Mouse (Mus musculus) MEL (cell line): ENCODE data around the gene Agbl3. TPM values are rescaled to one million over a fixed set of nuclear protein-coding genes. Genes with fewer than 3 reads are reported as not detected.

Experiments
- DNase-seq: peaks from one replicate; pipeline ENCODE4 v3.0.0; 2011; ENCODE audit warnings: low read depth, low spot score
- H3K27ac ChIP-seq: 2 replicates; pipeline ENCODE4 v1.5.1; 2012; ENCODE audit warnings: low read depth, mild to moderate bottlenecking, control low read depth, low read length, moderate library complexity; ENCODE audit not compliant: control insufficient read depth
- H3K27me3 ChIP-seq, 2 experiments: fragments of 150-350 bp in 1 of 2; sonication (generic) in 1 of 2; 2 replicates each; pipeline ENCODE4 v1.6.1; 2012; ENCODE audit warnings: low read length in 2 of 2, mild to moderate bottlenecking in 2 of 2, improper control_type of control experiment in 1 of 2, moderate library complexity in 1 of 2; ENCODE audit not compliant: insufficient read depth in 2 of 2, control insufficient read depth in 1 of 2
- H3K36me3 ChIP-seq, 2 experiments: 2 replicates each; pipeline ENCODE4 v1.6.1; 2012 to 2014; ENCODE audit warnings: low read length in 2 of 2, improper control_type of control experiment in 1 of 2, inconsistent platforms in 1 of 2, mild to moderate bottlenecking in 1 of 2; ENCODE audit not compliant: insufficient read depth in 2 of 2, control insufficient read depth in 1 of 2
- H3K4me1 ChIP-seq, 2 experiments: fragments of 150-350 bp in 1 of 2; sonication (generic) in 1 of 2; 2 replicates each; pipeline ENCODE4 v1.6.1; 2012; ENCODE audit warnings: low read length in 2 of 2, improper control_type of control experiment in 1 of 2, mild to moderate bottlenecking in 1 of 2; ENCODE audit not compliant: insufficient read depth in 2 of 2, control insufficient read depth in 1 of 2
- H3K4me3 ChIP-seq, 2 experiments: fragments of 150-350 bp in 1 of 2; sonication (generic) in 1 of 2; 2 replicates each; pipeline ENCODE4 v1.5.1; 2012; ENCODE audit warnings: low read depth in 2 of 2, low read length in 2 of 2, mild to moderate bottlenecking in 2 of 2, moderate library complexity in 2 of 2, control low read depth in 1 of 2, improper control_type of control experiment in 1 of 2; ENCODE audit not compliant: control insufficient read depth in 1 of 2, insufficient read depth in 1 of 2
- H3K79me2 ChIP-seq: 2 replicates; pipeline ENCODE4 v1.6.1; 2012; ENCODE audit warnings: mild to moderate bottlenecking, low read length, moderate library complexity; ENCODE audit not compliant: control insufficient read depth, poor library complexity, insufficient read depth
- H3K9ac ChIP-seq: 2 replicates; pipeline ENCODE4 v1.6.1; 2012; ENCODE audit warnings: low read depth, mild to moderate bottlenecking, control low read depth, low read length, moderate library complexity; ENCODE audit not compliant: control insufficient read depth, poor library complexity, severe bottlenecking
- H3K9me3 ChIP-seq: fragments of 150-350 bp; sonication (generic); replicated peaks from 2 replicates; pipeline ENCODE4 v1.6.1; 2012; ENCODE audit warnings: mild to moderate bottlenecking, low read length, improper control_type of control experiment, moderate library complexity; ENCODE audit not compliant: insufficient read depth
- CHD1 ChIP-seq: IDR thresholded peaks from 2 replicates; pipeline ENCODE4 v1.6.1; 2012; ENCODE audit warnings: low read depth, mild to moderate bottlenecking, inconsistent platforms, low read length, improper control_type of control experiment
- CHD2 ChIP-seq: IDR thresholded peaks from 2 replicates; pipeline ENCODE4 v1.6.1; 2011; ENCODE audit warnings: low read length, improper control_type of control experiment
- CTCF ChIP-seq, 3 experiments: IDR thresholded peaks in 2 of 3; conservative IDR thresholded peaks in 1 of 3; 2 replicates each; pipeline ENCODE4 v1.5.1; 2011 to 2012; ENCODE audit warnings: low read length in 3 of 3, low read depth in 2 of 3, mild to moderate bottlenecking in 2 of 3, improper control_type of control experiment in 1 of 3, inconsistent platforms in 1 of 3, mixed read lengths in 1 of 3, moderate library complexity in 1 of 3; ENCODE audit not compliant: control insufficient read depth in 1 of 3, insufficient read depth in 1 of 3, poor library complexity in 1 of 3, severe bottlenecking in 1 of 3
- ELF1 ChIP-seq: IDR thresholded peaks from 2 replicates; pipeline ENCODE4 v1.6.1; 2014; ENCODE audit warnings: low read depth, mild to moderate bottlenecking, inconsistent platforms, low read length, improper control_type of control experiment, moderate library complexity
- EP300 ChIP-seq, 2 experiments: IDR thresholded peaks; 2 replicates each; pipeline ENCODE4 v1.6.1; 2011; ENCODE audit warnings: improper control_type of control experiment in 2 of 2, low read length in 2 of 2, low read depth in 1 of 2, mild to moderate bottlenecking in 1 of 2
- GABPA ChIP-seq: IDR thresholded peaks from 2 replicates; pipeline ENCODE4 v1.6.1; 2012; ENCODE audit warnings: low read depth, mild to moderate bottlenecking, inconsistent platforms, low read length, improper control_type of control experiment, moderate library complexity
- GATA1 ChIP-seq: IDR thresholded peaks from 2 replicates; pipeline ENCODE4 v1.6.1; 2011; ENCODE audit warnings: low read depth, low read length, improper control_type of control experiment
- HCFC1 ChIP-seq: IDR thresholded peaks from 2 replicates; pipeline ENCODE4 v1.6.1; 2012; ENCODE audit warnings: low read depth, mild to moderate bottlenecking, inconsistent platforms, low read length, improper control_type of control experiment, moderate library complexity
- KAT2A ChIP-seq: conservative IDR thresholded peaks from 2 replicates; pipeline ENCODE4 v1.6.1; 2012; ENCODE audit warnings: low read depth, low read length, improper control_type of control experiment, inconsistent platforms
- MAX ChIP-seq: IDR thresholded peaks from 2 replicates; pipeline ENCODE4 v1.6.1; 2011; ENCODE audit warnings: low read length, improper control_type of control experiment
- MAZ ChIP-seq: IDR thresholded peaks from 2 replicates; pipeline ENCODE4 v1.6.1; 2012; ENCODE audit warnings: low read depth, mild to moderate bottlenecking, inconsistent platforms, low read length, improper control_type of control experiment
- MXI1 ChIP-seq: IDR thresholded peaks from 2 replicates; pipeline ENCODE4 v1.6.1; 2011; ENCODE audit warnings: mild to moderate bottlenecking, low read depth, low read length, improper control_type of control experiment
- MYB ChIP-seq: IDR thresholded peaks from 2 replicates; pipeline ENCODE4 v1.6.1; 2011; ENCODE audit warnings: mild to moderate bottlenecking, low read depth, low read length, improper control_type of control experiment
- MYC ChIP-seq: IDR thresholded peaks from 2 replicates; pipeline ENCODE4 v1.6.1; 2011; ENCODE audit warnings: low read depth, mild to moderate bottlenecking, low read length, improper control_type of control experiment, moderate library complexity
- NELFE ChIP-seq: IDR thresholded peaks from 2 replicates; pipeline ENCODE4 v1.6.1; 2011; ENCODE audit warnings: low read depth, low read length, improper control_type of control experiment
- NRF1 ChIP-seq: IDR thresholded peaks from 2 replicates; pipeline ENCODE4 v1.6.1; 2014; ENCODE audit warnings: low read depth, mild to moderate bottlenecking, inconsistent platforms, low read length, improper control_type of control experiment, moderate library complexity; ENCODE audit not compliant: poor library complexity, insufficient read depth, severe bottlenecking
- POLR2AphosphoS2 ChIP-seq: IDR thresholded peaks from 2 replicates; pipeline ENCODE4 v1.6.1; 2011; ENCODE audit warnings: low read length, improper control_type of control experiment
- POLR2AphosphoS5 ChIP-seq: IDR thresholded peaks from 2 replicates; pipeline ENCODE4 v1.6.1; 2012; ENCODE audit warnings: low read depth, borderline replicate concordance, mild to moderate bottlenecking, inconsistent platforms, low read length, moderate library complexity, mixed read lengths
- RCOR1 ChIP-seq: IDR thresholded peaks from 2 replicates; pipeline ENCODE4 v1.6.1; 2012; ENCODE audit warnings: low read depth, mild to moderate bottlenecking, inconsistent platforms, low read length, improper control_type of control experiment
- SIN3A ChIP-seq: IDR thresholded peaks from 2 replicates; pipeline ENCODE4 v1.6.1; 2012; ENCODE audit warnings: low read length, improper control_type of control experiment, inconsistent platforms
- SMC3 ChIP-seq: IDR thresholded peaks from 2 replicates; pipeline ENCODE4 v1.6.1; 2011; ENCODE audit warnings: low read depth, low read length, improper control_type of control experiment
- TAL1 ChIP-seq: IDR thresholded peaks from 2 replicates; pipeline ENCODE4 v1.6.1; 2012; ENCODE audit warnings: mild to moderate bottlenecking, inconsistent platforms, low read length, moderate library complexity, mixed read lengths
- TBP ChIP-seq: IDR thresholded peaks from 2 replicates; pipeline ENCODE4 v1.8.0; 2011; ENCODE audit warnings: low read depth, low read length, improper control_type of control experiment
- TCF12 ChIP-seq: IDR thresholded peaks from 2 replicates; pipeline ENCODE4 v1.6.1; 2014; ENCODE audit warnings: low read depth, mild to moderate bottlenecking, inconsistent platforms, low read length, improper control_type of control experiment, moderate library complexity
- UBTF ChIP-seq: IDR thresholded peaks from 2 replicates; pipeline ENCODE4 v1.6.1; 2012; ENCODE audit warnings: low read depth, mild to moderate bottlenecking, inconsistent platforms, low read length, improper control_type of control experiment, moderate library complexity, borderline replicate concordance; ENCODE audit not compliant: insufficient read depth
- USF1 ChIP-seq: IDR thresholded peaks from 2 replicates; pipeline ENCODE4 v1.6.1; 2014; ENCODE audit warnings: low read depth, mild to moderate bottlenecking, inconsistent platforms, low read length, improper control_type of control experiment, moderate library complexity
- USF2 ChIP-seq, 2 experiments: IDR thresholded peaks; 2 replicates each; pipeline ENCODE4 v1.6.1; 2011 to 2012; ENCODE audit warnings: improper control_type of control experiment in 2 of 2, low read length in 2 of 2, borderline replicate concordance in 1 of 2, inconsistent platforms in 1 of 2, low read depth in 1 of 2, mild to moderate bottlenecking in 1 of 2; ENCODE audit not compliant: insufficient read depth in 1 of 2
- ZC3H11A ChIP-seq: IDR thresholded peaks from 2 replicates; pipeline ENCODE4 v1.6.1; 2012; ENCODE audit warnings: low read depth, mild to moderate bottlenecking, inconsistent platforms, low read length, improper control_type of control experiment
- ZKSCAN1 ChIP-seq: IDR thresholded peaks from 2 replicates; pipeline ENCODE4 v1.6.1; 2012; ENCODE audit warnings: low read depth, mild to moderate bottlenecking, inconsistent platforms, low read length, improper control_type of control experiment, moderate library complexity
- ZMIZ1 ChIP-seq: IDR thresholded peaks from 2 replicates; pipeline ENCODE4 v1.6.1; 2012; ENCODE audit warnings: low read depth, mild to moderate bottlenecking, inconsistent platforms, low read length, improper control_type of control experiment, moderate library complexity
- polyA plus RNA-seq, 2 experiments: library from polyadenylated mRNA; stranded (reverse) in 1 of 2; unstranded in 1 of 2; fragments of >175 nt in 1 of 2; fragments of >200 nt in 1 of 2; gene quantifications; 2 replicates each; pipeline versions ENCODE4 v1.2.1 to v1.2.4; 2012; ENCODE audit warnings: low replicate concordance in 2 of 2, low read depth in 1 of 2; ENCODE audit not compliant: insufficient read length in 2 of 2, insufficient read depth in 1 of 2, missing spikeins in 1 of 2
- total RNA-seq: library from RNA; depleted of rRNA; stranded (reverse); fragments of 300-350 nt; gene quantifications from 2 replicates; pipeline ENCODE4 v1.2.3, GENCODE M21; 2012

The Agbl3 gene
- total and polyA plus RNA-seq, 3 experiments = 1.3 TPM; not detected in 2

DNA sequence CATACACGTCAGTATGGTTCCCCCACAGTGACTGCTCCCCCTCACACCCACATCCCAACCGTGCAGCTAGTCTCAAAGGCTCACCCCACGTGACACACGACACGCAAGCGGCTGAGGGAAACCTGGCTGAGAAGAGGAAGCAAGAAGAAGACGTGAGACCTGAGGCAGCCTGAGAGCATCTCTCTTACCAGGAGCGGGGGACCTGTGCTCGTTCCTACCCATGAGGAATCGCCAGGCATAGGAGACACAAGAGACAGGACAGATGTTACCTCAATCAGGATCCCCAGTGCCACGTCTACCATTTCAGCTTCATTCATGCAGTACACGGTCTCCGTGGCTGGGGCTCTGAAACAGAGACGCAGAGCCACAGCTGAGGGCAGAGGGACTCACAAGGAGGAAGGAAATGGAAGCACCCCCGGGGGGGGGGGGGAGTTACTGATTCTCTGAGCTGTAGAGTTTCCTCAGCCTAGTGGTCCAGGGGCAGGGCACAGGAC lies 95.1 kb downstream of the Agbl3 start (continued):
- TF ChIP-seq MXI1 (no peak), MAZ (no peak), NELFE (peak; percentile 61), ZC3H11A (no peak), USF1 (peak; percentile 95), GABPA (no peak), EP300 (IDR thresholded peaks at IDR 0.05; ENCODE audit: low read depth in 1 of 2, low read length in 2 of 2) (no peak), MYB (no peak), ZMIZ1 (0 out of 2 replicates have a peak, but pooled peaks have one; percentile 44), CHD1 (no peak), KAT2A (no peak), POLR2AphosphoS5 (0 out of 2 replicates have a peak, but pooled peaks have one; percentile 66), TBP (peak; percentile 69), ELF1 (no peak), CHD2 (no peak), TCF12 (no peak; the same call in 1 of the 2 replicates), MYC (peak; percentile 69), USF2 (IDR thresholded peaks at IDR 0.05; ENCODE audit: borderline replicate concordance in 1 of 2, insufficient read depth in 1 of 2, low read depth in 1 of 2, low read length in 2 of 2) (peak; percentile 36 to 64; a peak in 2 of 4 replicates), RCOR1 (no peak), POLR2AphosphoS2 (no peak)

DNA sequence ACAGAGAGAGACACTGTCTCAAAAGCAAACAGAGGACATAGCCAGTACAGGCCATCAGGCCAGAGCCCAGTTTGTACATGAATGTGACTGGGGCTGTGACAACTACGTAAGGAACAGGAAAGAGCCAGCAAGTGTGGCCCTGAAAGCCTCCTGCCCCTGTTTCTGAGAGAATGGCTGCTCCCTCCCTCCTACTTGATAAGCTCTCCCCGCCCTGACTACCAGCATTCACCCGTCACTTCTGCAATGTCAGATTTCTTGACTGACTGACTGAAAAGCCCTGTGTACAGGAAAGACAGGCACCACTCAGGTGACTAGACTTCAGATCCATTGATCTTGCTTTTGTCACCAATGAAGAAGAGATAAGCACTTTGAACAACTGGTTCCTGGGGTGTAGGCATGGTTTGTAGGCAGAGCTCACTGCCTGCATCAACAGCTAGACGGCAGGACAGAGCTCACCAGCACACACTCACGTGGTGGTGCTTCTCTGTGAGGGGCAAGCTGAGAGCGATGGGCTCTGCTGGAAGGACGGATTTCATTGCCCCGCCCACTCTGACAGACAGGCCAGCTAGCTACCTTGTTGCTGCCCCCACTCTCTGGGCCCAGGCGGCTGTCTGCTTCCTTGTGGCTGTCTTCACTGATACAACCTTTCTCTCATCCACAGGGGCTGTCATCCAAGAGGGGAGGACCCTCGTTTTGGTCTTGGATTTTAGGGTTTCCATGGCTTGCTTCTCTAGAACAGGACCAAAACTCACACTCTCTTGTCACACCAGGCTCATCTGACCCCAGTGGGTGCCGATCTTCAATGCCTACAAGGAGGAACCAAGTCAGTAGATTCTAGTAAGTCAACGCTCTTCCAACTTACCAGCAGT lies 96.0 kb downstream of the Agbl3 start:
- H3K9me3 ChIP-seq = no peaks in the 10 kb centered on the region
- peak overlapping the region; percentile 40 to 80 for H3K4me3 ChIP-seq
- peaks cover 0 to 16% of the 10 kb centered on the region in 2 experiments; a peak in 2 of 4 replicates for H3K36me3 ChIP-seq
- H3K27me3 ChIP-seq = no peaks in the 10 kb centered on the region
- peak overlapping the region; percentile 98 for H3K27ac ChIP-seq
- peaks cover 5 to 42% of the 10 kb centered on the region in 2 experiments for H3K4me1 ChIP-seq
- peak; percentile 89 for DNase-seq
- peak overlapping the region; percentile 92 for H3K9ac ChIP-seq
- peaks cover 13% of the 10 kb centered on the region for H3K79me2 ChIP-seq
- no peak for TF ChIP-seq USF1
- no peak for TF ChIP-seq ZKSCAN1
- TF ChIP-seq POLR2AphosphoS5 = no peak
- TF ChIP-seq RCOR1 = no peak
- no peak for TF ChIP-seq NRF1
- no peak; the same call in 1 of the 2 replicates for TF ChIP-seq TAL1
- 0 out of 2 replicates have a peak, but pooled peaks have one; percentile 12 for TF ChIP-seq HCFC1
- TF ChIP-seq UBTF = no peak
- peak in 1 of 2 experiments; percentile 27; a peak in 2 of 4 replicates for TF ChIP-seq EP300 (IDR thresholded peaks at IDR 0.05; ENCODE audit: low read depth in 1 of 2, low read length in 2 of 2)
- peak; percentile 55 for TF ChIP-seq POLR2AphosphoS2
- TF ChIP-seq TBP = peak; percentile 63
- no peak for TF ChIP-seq ZC3H11A
- TF ChIP-seq MYC = no peak; the same call in none of the 2 replicates
- TF ChIP-seq MAX = peak; percentile 61
- peak; percentile 86 for TF ChIP-seq MXI1
- TF ChIP-seq GABPA = no peak
- TF ChIP-seq TCF12 = no peak; the same call in 1 of the 2 replicates
- TF ChIP-seq ELF1 = no peak
- TF ChIP-seq CTCF (IDR thresholded peaks at IDR 0.05 in 2 of 3, conservative IDR thresholded peaks at IDR 0.05 in 1 of 3; ENCODE audit: control insufficient read depth in 1 of 3, insufficient read depth in 1 of 3, low read depth in 2 of 3, low read length in 3 of 3, poor library complexity in 1 of 3, severe bottlenecking in 1 of 3) = no peak
- TF ChIP-seq SMC3 = no peak
- TF ChIP-seq SIN3A = peak; percentile 37; the same call in 1 of the 2 replicates
- 0 out of 2 replicates have a peak, but pooled peaks have one; percentile 28 for TF ChIP-seq GATA1
